Mouse (Mus musculus): ENCODE results near the gene Slc9a2. TPM values are rescaled to one million over a fixed set of nuclear protein-coding genes. Genes with fewer than 3 reads are reported as not detected.
"Not testable (repeated sequence)": the region's sequence is repeated elsewhere in the genome, so short reads cannot be mapped to it uniquely, and the experiment has no call there.

Gene Slc9a2
- total RNA-seq, 2 experiments from 2014 or later, result 2.7 to 2.8 TPM

DNA sequence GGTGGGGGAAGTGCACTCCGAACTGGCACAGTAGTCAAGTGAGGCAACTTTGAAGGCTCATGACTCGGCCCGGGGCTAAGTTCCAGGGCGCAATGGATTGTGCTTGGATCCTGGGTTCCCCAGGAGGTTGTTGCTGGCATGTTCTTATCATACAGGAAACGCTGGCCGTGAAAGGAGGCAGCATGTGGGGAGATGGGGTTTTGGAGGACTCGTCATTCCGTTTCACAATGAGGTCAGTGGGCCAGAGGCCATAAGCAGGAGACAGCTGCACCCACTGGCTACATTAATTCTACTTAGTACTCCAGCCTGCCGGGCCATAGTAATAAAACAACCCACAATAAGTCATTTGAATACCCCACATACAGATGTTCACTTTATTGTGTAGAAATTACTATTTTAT is 34.6 kb downstream of the Slc9a2 start:
- DNase-seq, result peak; percentile 68 to 84

DNA sequence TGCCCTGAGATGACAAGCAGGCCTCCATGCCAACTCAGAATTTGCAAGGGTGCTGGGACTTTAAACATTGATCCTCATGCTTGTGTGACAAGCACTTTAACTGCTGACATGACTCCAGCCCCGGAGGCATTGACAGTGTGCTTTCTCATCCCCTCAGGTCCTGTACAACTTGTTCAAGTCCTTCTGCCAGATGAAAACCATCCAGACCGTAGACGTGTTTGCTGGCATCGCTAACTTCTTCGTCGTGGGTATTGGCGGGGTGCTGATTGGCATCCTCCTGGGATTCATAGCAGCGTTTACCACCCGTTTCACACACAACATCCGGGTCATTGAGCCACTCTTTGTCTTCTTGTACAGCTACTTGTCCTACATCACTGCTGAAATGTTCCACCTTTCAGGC is 45.7 kb downstream of the Slc9a2 start:
- DNase-seq, result no peak

DNA sequence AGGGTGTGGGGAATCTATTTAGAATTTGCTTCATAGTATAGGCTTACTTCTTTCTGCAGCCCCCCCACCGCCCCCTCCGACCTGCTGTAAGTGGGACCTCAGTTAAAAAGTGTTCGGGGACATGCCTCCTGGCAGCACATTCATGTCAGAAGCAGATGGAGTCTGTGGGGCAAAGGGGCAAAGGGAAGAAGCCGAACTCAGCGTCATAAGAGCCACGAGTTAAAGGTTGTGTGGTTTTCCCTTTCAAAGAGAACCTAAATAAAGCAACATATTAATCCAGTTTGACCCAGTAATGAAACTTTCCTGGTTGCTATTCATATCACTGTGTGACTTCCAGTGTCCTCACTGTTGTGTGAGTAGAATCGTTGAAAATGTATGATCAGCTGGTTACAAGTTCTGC is 47.0 kb downstream of the Slc9a2 start:
- DNase-seq, result no peak

DNA sequence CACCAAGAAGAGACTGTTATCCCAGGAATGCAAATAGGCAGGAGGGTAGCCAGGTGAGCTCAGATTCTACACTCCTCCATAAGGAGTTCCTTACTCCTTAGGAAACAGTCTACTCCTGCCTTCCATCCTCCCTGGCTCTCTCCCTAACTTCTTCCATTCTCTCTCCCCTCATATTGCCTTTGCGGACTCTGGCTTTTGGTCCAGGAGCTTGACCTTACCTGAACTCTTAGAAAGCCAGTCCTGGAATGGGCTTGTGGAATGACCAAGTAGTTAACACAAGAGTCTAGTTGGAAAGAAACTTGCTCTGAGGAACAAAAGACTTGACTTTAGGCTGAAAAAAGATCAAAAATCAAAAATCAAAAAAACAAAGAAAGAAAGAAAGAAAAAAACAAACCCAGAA is 48.3 kb downstream of the Slc9a2 start:
- no peak for DNase-seq

DNA sequence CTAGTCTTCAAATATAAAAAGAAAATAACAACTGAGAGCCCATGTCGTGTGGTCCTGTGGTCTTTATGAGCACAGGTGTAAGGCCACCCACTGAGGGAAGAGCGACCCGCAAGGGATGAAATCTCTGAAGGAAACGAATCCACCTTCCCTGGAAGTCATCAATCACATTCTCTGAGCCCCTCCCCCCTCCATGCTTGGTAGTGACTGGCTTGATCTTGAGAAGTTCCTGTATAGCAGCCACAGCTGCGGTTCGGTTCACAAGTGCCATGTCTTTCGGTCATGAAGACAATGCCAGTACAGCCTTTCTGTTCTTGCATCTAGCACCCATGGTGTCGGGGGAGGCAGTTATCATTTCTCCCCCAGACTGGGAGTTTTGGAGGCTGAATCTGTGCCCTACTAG is 57.3 kb downstream of the Slc9a2 start:
- no peak for DNase-seq

DNA sequence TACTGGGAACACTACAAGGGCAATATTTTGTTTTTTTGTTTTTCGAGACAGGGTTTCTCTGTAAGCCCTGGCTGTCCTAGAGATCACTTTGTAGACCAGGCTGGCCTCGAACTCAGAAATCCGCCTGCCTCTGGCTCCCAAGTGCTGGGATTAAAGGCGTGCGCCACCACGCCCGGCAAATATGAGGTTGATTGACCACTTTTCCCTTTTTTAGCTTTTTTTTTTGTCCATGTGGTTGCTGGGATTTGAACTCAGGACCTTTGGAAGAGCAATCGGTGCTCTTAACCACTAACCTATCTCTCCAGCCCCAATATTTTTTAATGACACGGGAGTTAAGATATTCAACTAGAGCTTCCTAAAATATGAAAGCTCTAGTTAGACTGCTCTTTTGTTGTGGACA is 57.9 kb downstream of the Slc9a2 start:
- DNase-seq, result not testable (repeated sequence)

DNA sequence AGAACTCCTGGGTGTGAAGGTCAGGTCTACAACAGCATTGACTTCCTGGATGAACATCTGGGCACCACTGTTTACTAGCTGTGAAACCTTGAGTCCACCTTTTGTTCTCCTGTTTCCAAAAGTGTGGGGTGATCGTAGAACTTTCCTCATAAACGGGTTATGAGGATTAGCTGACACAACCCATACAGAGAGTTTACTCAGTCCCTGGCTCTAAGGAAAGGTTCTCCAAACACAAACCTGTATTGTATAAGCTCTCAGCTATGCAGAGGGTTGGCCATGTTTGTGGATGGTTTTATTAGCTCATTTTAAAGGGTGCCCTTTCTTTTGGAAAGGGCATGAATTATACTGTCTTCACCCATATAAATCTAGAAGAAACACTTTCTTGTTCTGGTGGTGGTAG is 60.4 kb downstream of the Slc9a2 start:
- no peak for DNase-seq

DNA sequence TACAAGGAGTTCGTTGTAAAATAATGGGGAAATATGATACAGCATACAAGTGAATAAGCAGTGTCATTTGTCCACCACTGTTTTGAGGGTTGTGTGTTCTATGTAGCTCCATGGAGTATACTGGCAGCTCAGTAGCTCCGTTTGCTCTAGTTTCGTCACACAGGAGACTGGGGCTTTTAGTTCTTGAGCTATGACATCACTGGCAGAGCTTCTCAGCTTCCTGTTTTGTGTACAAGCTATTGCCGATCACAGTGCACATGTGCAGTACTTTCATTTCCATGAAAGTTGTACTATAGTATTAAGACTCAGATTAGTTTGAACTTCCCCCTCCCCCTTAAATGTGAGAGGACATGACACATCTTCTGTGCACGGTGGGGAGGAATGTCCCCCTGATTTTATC is 65.7 kb downstream of the Slc9a2 start:
- DNase-seq, result no peak

DNA sequence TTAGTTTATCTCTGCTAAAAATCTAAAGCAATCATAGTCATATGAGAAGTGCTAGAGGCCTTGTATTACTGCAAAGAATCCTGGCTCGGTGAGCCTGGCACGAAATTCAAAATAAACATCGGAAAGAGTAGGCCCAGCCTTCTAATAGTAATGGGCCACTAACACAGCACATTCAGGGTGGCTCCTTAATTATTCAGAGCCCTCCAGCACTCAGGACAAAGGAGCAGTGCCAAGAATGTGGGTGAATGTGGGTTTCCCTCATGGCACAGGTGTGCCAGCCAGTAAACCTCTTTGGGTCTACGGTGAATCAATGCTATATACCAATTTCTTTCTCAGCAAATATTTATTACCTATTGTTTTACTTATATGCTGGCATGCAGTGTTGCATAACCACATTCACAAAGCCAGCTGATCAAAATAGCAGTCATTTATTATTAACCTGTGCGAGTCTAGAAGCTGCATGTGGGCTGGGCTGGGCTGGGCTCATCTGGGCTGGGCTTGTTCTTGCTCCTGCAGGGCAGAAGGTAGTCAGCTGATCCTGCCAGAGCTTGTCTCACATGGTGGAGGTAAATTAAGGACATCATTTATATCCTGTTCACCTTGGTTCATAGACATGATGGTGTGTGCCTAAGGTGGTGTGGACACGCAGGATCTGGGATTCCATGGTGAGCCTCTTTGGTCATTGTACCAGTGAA is 79.5 kb downstream of the Slc9a2 start:
- no peak for DNase-seq

DNA sequence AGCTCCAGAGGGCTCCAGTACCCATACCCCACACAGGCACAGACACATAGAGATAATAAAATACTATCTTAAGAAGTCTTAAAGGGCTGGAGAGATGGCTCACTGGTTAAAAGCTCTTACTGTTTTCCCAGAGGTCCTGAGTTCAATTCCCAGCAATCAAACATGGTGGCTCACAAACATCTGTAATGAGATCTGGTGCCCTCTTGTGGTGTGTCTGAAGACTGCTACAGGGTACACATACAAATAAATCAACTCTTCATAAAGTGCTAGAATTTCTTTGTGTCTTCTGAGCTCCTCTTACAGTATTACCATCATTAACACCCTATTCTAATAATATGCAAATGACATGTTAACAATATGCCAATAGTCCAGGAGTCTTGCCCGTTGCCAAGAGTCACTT is 83.7 kb downstream of the Slc9a2 start:
- no peak for DNase-seq

DNA sequence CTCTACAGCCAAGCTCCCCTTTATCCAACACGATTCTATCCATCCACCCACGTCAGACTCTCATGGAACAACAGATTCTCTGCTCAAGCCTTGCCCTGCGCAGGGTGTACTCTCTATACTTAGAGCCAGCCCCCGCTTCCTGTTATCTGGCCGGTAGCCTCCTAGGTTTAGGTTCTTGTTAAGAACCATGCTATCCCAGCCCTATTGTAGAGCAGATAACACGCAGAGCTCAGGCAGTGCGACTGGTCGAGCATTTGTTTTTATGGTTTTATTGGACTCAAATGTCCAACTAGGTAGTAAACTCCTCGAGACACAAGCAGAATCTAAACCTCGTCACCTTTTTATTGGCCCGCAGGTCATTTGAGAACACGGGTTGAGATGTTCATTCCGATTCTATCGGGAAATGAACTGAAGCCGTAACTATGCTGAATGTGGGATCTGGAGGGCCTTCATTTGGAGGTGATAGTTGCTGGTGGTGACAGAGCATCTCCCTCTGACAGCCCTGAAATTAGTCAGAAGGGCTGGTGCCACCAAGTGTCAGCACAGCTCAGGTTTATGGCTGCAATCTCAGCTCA is 84.4 kb downstream of the Slc9a2 start:
- no peak for DNase-seq

DNA sequence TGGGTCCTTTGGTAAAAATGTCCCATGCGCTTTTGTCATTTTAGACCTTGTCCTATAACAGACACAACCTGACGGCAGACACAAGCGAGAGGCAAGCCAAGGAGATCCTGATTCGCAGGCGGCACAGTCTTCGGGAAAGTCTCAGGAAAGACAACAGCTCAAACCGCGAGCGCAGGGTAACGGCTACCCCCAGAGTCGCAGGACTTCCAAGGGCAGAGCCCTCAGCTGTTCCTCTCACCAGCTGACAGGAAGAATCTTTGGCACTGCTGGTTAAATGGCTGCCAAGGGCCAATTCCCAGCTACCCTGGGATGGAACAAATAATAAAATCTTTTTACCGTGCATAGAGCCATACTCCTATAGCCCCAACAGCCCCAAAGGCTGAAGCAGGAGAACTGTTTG is 85.1 kb downstream of the Slc9a2 start:
- DNase-seq, result no peak

DNA sequence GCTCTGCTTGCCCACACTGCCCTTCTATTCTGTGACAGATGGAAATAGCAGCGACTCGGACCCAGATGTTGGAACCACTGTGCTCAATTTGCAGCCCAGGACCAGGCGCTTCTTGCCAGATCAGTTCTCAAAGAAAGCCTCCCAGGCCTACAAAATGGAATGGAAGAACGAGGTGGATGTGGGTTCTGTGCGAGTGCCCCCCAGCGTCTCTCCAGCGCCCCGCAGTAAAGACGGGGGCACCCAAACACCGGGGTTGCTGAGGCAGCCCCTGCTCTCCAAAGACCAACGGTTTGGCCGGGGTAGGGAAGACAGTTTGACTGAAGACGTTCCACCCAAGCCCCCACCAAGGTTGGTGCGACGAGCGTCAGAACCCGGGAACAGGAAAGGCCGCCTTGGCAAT is 87.2 kb downstream of the Slc9a2 start:
- no peak for DNase-seq

DNA sequence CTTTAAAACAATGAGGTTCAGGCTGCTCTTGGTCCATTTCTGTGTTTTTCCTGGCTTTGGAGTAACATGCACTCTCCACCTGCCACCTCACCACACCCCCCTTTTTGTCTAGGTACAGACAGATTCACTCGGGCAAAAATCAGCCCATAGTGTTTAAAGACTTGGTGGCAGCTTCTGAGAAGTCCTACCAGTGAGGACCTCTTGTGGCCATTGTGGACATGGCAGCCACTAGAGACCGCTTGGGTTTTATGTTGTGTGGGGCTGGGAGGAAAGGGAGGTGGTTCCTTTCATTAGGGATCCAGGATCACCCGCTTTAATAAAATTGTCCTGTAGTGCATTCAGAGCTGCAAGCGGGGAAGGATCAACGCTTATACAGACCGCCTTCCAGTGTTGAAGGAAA is 88.2 kb downstream of the Slc9a2 start:
- peak in 1 of 2 experiments; percentile 55 for DNase-seq

DNA sequence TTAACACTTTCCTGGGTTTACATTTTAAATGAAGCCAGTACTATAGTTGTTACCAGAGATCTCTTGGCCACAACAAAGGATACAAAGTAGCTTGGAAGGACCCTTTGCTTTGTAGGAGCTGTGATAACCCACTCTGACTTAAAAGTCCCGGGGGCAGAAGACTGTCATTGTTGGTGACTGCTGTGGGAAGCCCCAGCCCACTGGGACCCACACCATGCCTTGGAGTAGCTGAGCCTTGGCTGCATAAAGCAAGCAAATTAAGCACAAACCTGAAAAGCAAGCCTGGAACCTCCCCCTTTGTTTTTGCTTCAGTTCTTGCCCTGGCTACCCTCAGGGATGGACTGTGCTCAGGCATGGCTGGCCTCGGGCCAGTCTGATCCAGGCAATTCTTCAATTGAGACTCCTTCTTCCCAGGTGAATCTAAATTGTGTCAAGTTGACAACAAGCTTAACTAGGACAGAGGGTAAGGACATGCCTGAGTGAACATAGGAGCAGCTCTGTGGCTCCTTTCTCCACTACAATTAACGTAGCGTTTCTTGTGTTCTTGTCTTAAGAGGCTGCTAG is 89.0 kb downstream of the Slc9a2 start:
- DNase-seq, result no peak

DNA sequence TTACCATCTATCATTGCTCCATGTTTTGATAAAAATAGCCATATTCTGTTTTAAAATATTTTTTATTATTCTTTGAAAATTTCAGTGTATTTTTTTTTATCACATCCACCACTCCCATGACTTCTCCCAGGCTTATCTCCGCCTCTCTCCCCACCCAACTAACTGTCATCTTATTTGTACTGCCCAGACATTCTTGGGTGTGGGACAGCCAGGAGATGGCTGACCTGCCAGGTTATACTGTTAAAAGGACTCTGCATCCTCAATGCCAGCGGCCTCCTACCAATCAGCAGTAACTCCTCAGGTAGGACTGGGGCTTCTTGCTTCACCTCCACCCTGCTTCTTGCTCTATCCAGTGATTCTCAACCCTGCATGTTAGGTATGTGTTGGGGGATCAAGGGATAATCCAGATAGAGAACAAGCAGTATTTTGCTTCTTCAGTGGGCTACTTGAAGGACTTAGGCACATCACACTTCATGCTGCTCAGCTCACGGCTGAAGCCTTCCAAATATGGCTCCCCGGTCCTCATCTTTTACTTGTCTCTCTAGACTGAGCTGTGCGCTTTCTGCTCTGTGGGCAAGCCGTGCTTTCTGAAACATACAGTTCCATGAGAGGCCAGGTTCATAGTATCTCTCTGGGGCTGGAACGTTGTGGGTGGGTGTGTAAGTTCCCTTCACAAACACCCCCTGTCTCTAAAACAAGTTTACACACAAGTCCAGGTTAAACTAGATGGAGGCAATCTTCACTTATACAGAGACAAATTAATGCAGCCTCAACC is 91.0 kb downstream of the Slc9a2 start:
- DNase-seq, result no peak

DNA sequence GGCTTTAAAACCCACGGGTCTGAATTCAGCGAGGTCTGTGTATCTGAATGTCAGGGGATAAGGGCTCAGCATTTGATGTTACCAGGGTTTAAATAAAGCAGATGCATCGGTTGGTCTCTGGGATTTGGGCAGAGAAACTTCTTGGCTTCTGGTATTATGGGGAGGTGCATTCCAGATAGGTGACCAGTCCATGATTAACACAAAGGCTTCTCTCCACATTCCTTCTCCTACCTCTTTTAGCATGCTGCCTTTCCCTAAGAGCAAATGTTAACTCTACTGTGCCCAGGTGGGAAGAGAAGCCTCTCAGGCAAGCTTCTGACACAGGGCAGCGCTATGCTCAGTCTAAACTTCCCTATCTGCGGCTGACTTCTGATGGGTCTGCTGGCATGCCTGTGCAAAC is 92.9 kb downstream of the Slc9a2 start:
- DNase-seq, result no peak

DNA sequence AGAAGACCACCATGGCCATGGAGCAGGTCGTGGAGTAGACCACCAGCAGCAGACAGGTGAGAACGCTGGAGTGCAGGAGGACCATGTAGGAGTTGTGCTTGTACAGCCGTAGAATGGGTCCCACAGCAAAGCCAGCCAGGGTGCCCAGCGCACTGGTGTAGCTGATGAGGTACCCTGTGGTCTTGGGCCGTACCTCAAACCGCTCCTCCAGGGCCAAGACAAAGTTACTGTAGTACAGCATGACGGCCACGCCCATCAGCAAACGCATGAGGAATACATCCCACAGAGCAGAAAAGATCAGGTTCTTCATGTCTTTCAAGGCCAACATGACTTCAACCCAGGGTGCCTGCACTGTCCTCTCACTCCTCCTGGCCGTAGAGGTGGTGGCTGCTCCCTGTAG is 93.7 kb downstream of the Slc9a2 start:
- DNase-seq, result no peak

DNA sequence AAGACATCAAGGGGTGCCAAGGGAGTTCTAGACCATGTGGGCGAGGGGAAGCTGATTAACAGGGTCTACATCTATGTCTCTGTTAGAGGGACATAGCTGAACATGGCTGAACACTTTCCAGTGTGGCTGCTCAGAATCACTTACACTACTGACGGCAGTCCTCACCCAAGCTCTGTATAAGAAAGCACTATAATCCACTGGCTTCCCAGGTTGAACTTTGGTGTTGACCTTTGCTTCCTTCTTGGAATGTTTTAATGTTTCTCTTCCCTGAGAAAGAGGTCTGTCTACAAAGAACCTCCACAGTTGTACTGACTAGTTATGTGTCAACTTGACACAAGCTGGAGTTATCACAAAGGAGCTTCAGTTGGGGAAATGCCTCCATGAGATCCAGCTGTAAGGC is 95.7 kb downstream of the Slc9a2 start:
- DNase-seq, result no peak

DNA sequence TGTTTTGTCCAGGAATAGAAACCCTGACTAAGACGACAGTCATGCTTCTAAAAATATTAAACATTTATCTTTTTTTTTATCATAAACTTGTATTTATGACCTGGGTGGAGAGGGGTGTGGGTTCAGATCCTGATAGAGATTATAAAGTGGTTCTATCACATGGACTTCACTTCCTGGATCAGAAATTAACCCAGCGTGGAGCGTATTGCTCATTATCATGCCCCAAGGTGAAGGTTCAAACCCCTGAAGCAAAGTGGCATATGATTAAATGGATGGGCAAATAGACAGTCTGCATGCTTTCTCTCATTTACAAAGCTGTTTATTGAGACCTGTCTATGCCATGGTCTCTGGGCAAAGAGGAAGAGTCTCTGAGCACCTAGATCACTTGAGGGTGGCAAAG is 96.4 kb downstream of the Slc9a2 start:
- no peak for DNase-seq

DNA sequence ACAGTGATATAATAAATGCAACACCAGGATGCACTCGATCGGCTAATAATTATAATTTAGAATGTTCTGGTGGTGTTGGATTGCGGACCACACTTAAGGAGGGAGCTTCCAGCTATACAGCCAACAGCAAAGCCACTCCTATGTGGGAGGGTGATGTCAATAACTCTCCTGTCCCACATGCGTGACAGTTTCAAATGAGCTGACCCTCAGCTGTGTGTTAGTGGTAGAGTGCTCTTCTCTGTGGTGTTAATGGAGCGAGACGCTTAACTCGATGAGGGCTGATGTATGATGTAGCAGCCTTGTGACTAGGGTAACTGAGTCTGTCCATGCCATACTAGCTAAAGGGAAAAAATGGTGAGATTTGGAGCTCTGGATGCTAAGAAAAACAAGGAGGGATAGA is 103.1 kb downstream of the Slc9a2 start:
- DNase-seq, result no peak

DNA sequence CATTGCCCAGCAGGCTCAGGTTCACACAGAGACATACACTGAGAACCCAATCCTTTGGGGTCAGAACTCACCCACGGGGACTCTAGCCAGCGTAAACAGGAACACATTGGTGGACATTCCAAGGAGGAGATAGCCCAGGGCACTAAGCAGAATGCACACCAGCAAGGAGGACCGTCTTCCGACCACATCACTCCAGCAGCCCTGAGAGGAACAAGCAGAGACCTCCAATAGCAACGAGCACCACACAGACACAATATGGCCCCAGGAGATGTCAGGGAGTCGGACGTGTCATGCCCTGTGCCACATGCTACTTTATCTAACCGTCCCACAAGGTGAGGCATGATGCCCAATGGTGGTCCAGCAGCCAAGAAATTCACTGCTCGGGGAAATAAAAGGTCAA is 103.9 kb downstream of the Slc9a2 start:
- DNase-seq, result no peak

DNA sequence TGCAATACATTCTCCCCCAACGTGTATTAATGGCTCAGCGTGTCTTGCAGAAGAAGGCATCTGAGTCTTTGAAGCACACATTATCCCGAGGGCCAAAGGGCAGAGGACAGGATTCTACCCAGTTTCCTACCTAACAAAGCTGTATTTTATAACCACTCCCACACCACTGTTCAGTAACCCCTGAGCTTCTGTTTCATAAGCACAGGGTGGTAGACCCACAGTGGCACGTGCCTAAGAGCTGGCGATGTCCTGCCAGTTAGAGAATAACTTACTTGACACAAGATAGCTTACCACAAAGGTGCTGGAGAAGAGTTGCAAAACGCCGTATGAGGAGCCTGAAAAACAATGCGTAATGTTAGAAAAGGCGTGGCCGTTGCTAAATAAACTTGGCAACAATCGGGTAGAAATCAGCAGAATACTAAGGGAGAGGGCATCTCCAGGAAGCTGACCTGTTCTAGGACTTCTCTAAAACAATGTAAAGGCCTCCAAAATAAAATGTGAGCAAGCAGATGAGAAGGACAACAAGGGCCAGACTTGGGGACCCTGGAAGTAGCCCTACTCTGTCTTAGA is 105.6 kb downstream of the Slc9a2 start:
- no peak for DNase-seq

All from heart, adult 18-20 months (tissue).